Mouse (Mus musculus): ENCODE results near the gene Lekr1. TPM values are rescaled to one million over a fixed set of nuclear protein-coding genes. Genes with fewer than 3 reads are reported as not detected.

Gene Lekr1
- polyA plus RNA-seq, 1 experiment from 2014 or later: 4.0 TPM

GRCm38 (mm10) chr3:65648913-65649312 is 17.1 kb upstream of the Lekr1 start:
- Histone ChIP-seq H3K9ac (ENCODE audit: low read length) (no peak overlapping the region), H3K36me3 (ENCODE audit: control insufficient read depth, insufficient read depth, low read length) (no peaks in the 10 kb centered on the region), H3K27me3 (ENCODE audit: control insufficient read depth, insufficient read depth, low read length) (no peaks in the 10 kb centered on the region), H3K4me1 (replicated peaks; ENCODE audit: control insufficient read depth, insufficient read depth) (no peaks in the 10 kb centered on the region), H3K4me3 (ENCODE audit: low read depth, low read length) (no peak overlapping the region), H3K4me2 (replicated peaks; ENCODE audit: low read depth) (no peak overlapping the region), H3K9me3 (ENCODE audit: control insufficient read depth, low read length) (no peaks in the 10 kb centered on the region), H3K27ac (replicated peaks) (no peak overlapping the region)
- no peak for DNase-seq (ENCODE audit: low spot score)
- WGBS: 42% methylated on average over 1 of the region's 1 CpGs
- no peak for TF ChIP-seq EP300 (optimal IDR thresholded peaks at IDR 0.05)
- no peak for TF ChIP-seq CTCF (IDR thresholded peaks at IDR 0.05; ENCODE audit: low read depth)
- 0 out of 2 replicates have a peak, but pooled peaks have one; percentile 21 for ATAC-seq (ENCODE audit: low FRiP score, low TSS enrichment)

GRCm38 (mm10) chr3:65650156-65650815 is 15.7 kb upstream of the Lekr1 start:
- H3K9ac ChIP-seq (ENCODE audit: low read length): no peak overlapping the region
- TF ChIP-seq CTCF (IDR thresholded peaks at IDR 0.05; ENCODE audit: low read depth) (no peak), EP300 (optimal IDR thresholded peaks at IDR 0.05) (no peak)
- H3K27me3 ChIP-seq (ENCODE audit: control insufficient read depth, insufficient read depth, low read length): no peaks in the 10 kb centered on the region
- DNase-seq (ENCODE audit: low spot score) (no peak), ATAC-seq (ENCODE audit: low FRiP score, low TSS enrichment) (no peak)
- no peak overlapping the region for H3K4me3 ChIP-seq (ENCODE audit: low read depth, low read length)
- no peaks in the 10 kb centered on the region for H3K36me3 ChIP-seq (ENCODE audit: control insufficient read depth, insufficient read depth, low read length)
- H3K4me1 ChIP-seq (replicated peaks; ENCODE audit: control insufficient read depth, insufficient read depth): no peaks in the 10 kb centered on the region
- H3K4me2 ChIP-seq (replicated peaks; ENCODE audit: low read depth): no peak overlapping the region
- no peaks in the 10 kb centered on the region for H3K9me3 ChIP-seq (ENCODE audit: control insufficient read depth, low read length)
- no peak overlapping the region for H3K27ac ChIP-seq (replicated peaks)
- WGBS: 54% methylated on average over 7 of the region's 7 CpGs

GRCm38 (mm10) chr3:65654541-65655206 is 11.4 kb upstream of the Lekr1 start:
- H3K4me2 ChIP-seq (replicated peaks; ENCODE audit: low read depth): no peak overlapping the region
- no peaks in the 10 kb centered on the region for H3K9me3 ChIP-seq (ENCODE audit: control insufficient read depth, low read length)
- no peak for ATAC-seq (ENCODE audit: low FRiP score, low TSS enrichment)
- no peak overlapping the region for H3K9ac ChIP-seq (ENCODE audit: low read length)
- H3K27ac ChIP-seq (replicated peaks): no peak overlapping the region
- WGBS: 38% methylated on average over 10 of the region's 10 CpGs
- H3K27me3 ChIP-seq (ENCODE audit: control insufficient read depth, insufficient read depth, low read length): no peaks in the 10 kb centered on the region
- H3K36me3 ChIP-seq (ENCODE audit: control insufficient read depth, insufficient read depth, low read length): no peaks in the 10 kb centered on the region
- no peak for DNase-seq (ENCODE audit: low spot score)
- no peak overlapping the region for H3K4me3 ChIP-seq (ENCODE audit: low read depth, low read length)
- H3K4me1 ChIP-seq (replicated peaks; ENCODE audit: control insufficient read depth, insufficient read depth): no peaks in the 10 kb centered on the region
- TF ChIP-seq EP300 (optimal IDR thresholded peaks at IDR 0.05): no peak
- no peak for TF ChIP-seq CTCF (IDR thresholded peaks at IDR 0.05; ENCODE audit: low read depth)

GRCm38 (mm10) chr3:65656451-65656850 is 9.6 kb upstream of the Lekr1 start:
- H3K36me3 ChIP-seq (ENCODE audit: control insufficient read depth, insufficient read depth, low read length): no peaks in the 10 kb centered on the region
- no peaks in the 10 kb centered on the region for H3K9me3 ChIP-seq (ENCODE audit: control insufficient read depth, low read length)
- no peaks in the 10 kb centered on the region for H3K27me3 ChIP-seq (ENCODE audit: control insufficient read depth, insufficient read depth, low read length)
- no peak overlapping the region for H3K27ac ChIP-seq (replicated peaks)
- DNase-seq (ENCODE audit: low spot score) (no peak), ATAC-seq (ENCODE audit: low FRiP score, low TSS enrichment) (no peak)
- 73% methylated on average over 7 of the region's 7 CpGs for WGBS
- H3K4me3 ChIP-seq (ENCODE audit: low read depth, low read length): no peak overlapping the region
- TF ChIP-seq CTCF (IDR thresholded peaks at IDR 0.05; ENCODE audit: low read depth) (no peak), EP300 (optimal IDR thresholded peaks at IDR 0.05) (no peak)
- no peaks in the 10 kb centered on the region for H3K4me1 ChIP-seq (replicated peaks; ENCODE audit: control insufficient read depth, insufficient read depth)
- H3K9ac ChIP-seq (ENCODE audit: low read length): no peak overlapping the region
- H3K4me2 ChIP-seq (replicated peaks; ENCODE audit: low read depth): no peak overlapping the region

GRCm38 (mm10) chr3:65656902-65657660 is 8.9 kb upstream of the Lekr1 start:
- H3K4me3 ChIP-seq (ENCODE audit: low read depth, low read length): no peak overlapping the region
- no peaks in the 10 kb centered on the region for H3K9me3 ChIP-seq (ENCODE audit: control insufficient read depth, low read length)
- H3K36me3 ChIP-seq (ENCODE audit: control insufficient read depth, insufficient read depth, low read length): no peaks in the 10 kb centered on the region
- 71% methylated on average over 12 of the region's 12 CpGs for WGBS
- H3K27me3 ChIP-seq (ENCODE audit: control insufficient read depth, insufficient read depth, low read length): no peaks in the 10 kb centered on the region
- TF ChIP-seq EP300 (optimal IDR thresholded peaks at IDR 0.05) (no peak), CTCF (IDR thresholded peaks at IDR 0.05; ENCODE audit: low read depth) (no peak)
- no peak for ATAC-seq (ENCODE audit: low FRiP score, low TSS enrichment)
- DNase-seq (ENCODE audit: low spot score): no peak
- H3K4me2 ChIP-seq (replicated peaks; ENCODE audit: low read depth): no peak overlapping the region
- no peak overlapping the region for H3K9ac ChIP-seq (ENCODE audit: low read length)
- H3K4me1 ChIP-seq (replicated peaks; ENCODE audit: control insufficient read depth, insufficient read depth): no peaks in the 10 kb centered on the region
- no peak overlapping the region for H3K27ac ChIP-seq (replicated peaks)
